Mouse (Mus musculus): ENCODE results near the gene Nol9. TPM values are rescaled to one million over a fixed set of nuclear protein-coding genes. Genes with fewer than 3 reads are reported as not detected.
"Not testable (repeated sequence)": the region's sequence is repeated elsewhere in the genome, so short reads cannot be mapped to it uniquely, and the experiment has no call there.

Nol9 gene
- polyA plus RNA-seq, 1 experiment = 14.3 TPM

GRCm38 (mm10) chr4:152024525-152024924 is 14.6 kb upstream of the Nol9 start:
- H3K27me3 ChIP-seq (ENCODE audit: control insufficient read depth, insufficient read depth, low read length) = no peaks in the 10 kb centered on the region
- no peak for TF ChIP-seq CTCF (IDR thresholded peaks at IDR 0.05; ENCODE audit: extremely low read depth, insufficient read length, insufficient replicate concordance, low read depth, low read length)
- no peak for TF ChIP-seq POLR2A (IDR thresholded peaks at IDR 0.05; ENCODE audit: low read depth, low read length)
- WGBS = 86% methylated on average over 11 of the region's 11 CpGs
- H3K36me3 ChIP-seq (ENCODE audit: control insufficient read depth, insufficient read depth, low read length) = peaks cover 20% of the 10 kb centered on the region
- no peak overlapping the region for H3K27ac ChIP-seq (ENCODE audit: insufficient read depth, low read depth, low read length)
- no peak overlapping the region for H3K4me3 ChIP-seq (ENCODE audit: low read depth, low read length)
- peaks cover 20% of the 10 kb centered on the region for H3K4me1 ChIP-seq (ENCODE audit: control insufficient read depth, insufficient read depth, insufficient read length, low read length)

GRCm38 (mm10) chr4:152026751-152027508 is 12.2 kb upstream of the Nol9 start:
- Histone ChIP-seq H3K27ac (ENCODE audit: insufficient read depth, low read depth, low read length) (peak overlapping the region; percentile 31; the same call in 1 of the 2 replicates), H3K27me3 (ENCODE audit: control insufficient read depth, insufficient read depth, low read length) (no peaks in the 10 kb centered on the region), H3K36me3 (ENCODE audit: control insufficient read depth, insufficient read depth, low read length) (peaks cover 2% of the 10 kb centered on the region; the same call in 1 of the 2 replicates), H3K4me1 (ENCODE audit: control insufficient read depth, insufficient read depth, insufficient read length, low read length) (peaks cover 20% of the 10 kb centered on the region), H3K4me3 (ENCODE audit: low read depth, low read length) (peak overlapping the region; percentile 89)
- no peak for TF ChIP-seq POLR2A (IDR thresholded peaks at IDR 0.05; ENCODE audit: low read depth, low read length)
- no peak for TF ChIP-seq CTCF (IDR thresholded peaks at IDR 0.05; ENCODE audit: extremely low read depth, insufficient read length, insufficient replicate concordance, low read depth, low read length)
- WGBS = 1% methylated on average over 41 of the region's 41 CpGs

- Histone ChIP-seq H3K36me3 (ENCODE audit: control insufficient read depth, insufficient read depth, low read length) (no peaks in the 10 kb centered on the region; the same call in 1 of the 2 replicates), H3K4me1 (ENCODE audit: control insufficient read depth, insufficient read depth, insufficient read length, low read length) (peaks cover 25% of the 10 kb centered on the region), H3K27me3 (ENCODE audit: control insufficient read depth, insufficient read depth, low read length) (no peaks in the 10 kb centered on the region), H3K27ac (ENCODE audit: insufficient read depth, low read depth, low read length) (peak within 1 kb of the TSS; percentile 31; the same call in 1 of the 2 replicates), H3K4me3 (ENCODE audit: low read depth, low read length) (peak within 1 kb of the TSS; percentile 89)
- TF ChIP-seq CTCF (IDR thresholded peaks at IDR 0.05; ENCODE audit: extremely low read depth, insufficient read length, insufficient replicate concordance, low read depth, low read length) = no peak
- peak; percentile 81 for TF ChIP-seq POLR2A (IDR thresholded peaks at IDR 0.05; ENCODE audit: low read depth, low read length)
- under 1% methylated on average over 34 of the region's 35 CpGs for WGBS
Measured at GRCm38 (mm10) chr4:152027524-152027923, 11.6 kb upstream of the Nol9 start, which contains the start of gene Zbtb48. TSS of gene Zbtb48 (minus strand) at chr4:152027671.

DNA sequence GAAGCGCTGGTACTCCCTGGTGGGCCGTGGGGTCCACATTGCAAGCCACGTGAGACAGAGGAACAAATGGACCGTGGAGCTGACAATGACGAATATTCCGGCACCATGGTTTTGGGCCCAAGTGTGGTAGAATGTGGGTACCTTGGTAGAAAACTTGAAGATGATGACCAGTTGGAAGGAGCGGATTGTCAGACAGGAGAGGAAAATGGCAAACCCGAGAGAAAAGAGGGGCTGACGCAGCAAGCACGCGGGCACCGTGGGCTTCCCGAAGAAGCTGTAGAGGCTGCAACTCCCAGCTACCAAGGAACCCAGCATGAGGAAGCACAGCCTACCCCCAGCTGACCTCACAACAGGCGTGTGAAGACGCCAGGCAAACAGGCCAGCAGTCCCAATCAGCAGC is 10.7 kb upstream of the Nol9 start:
- 67% methylated on average over 15 of the region's 15 CpGs for WGBS

GRCm38 (mm10) chr4:152029087-152029486 is 10.0 kb upstream of the Nol9 start:
- WGBS = 36% methylated on average over 5 of the region's 5 CpGs
- H3K27ac ChIP-seq (ENCODE audit: insufficient read depth, low read depth, low read length) = no peak overlapping the region
- no peaks in the 10 kb centered on the region for H3K27me3 ChIP-seq (ENCODE audit: control insufficient read depth, insufficient read depth, low read length)
- TF ChIP-seq CTCF (IDR thresholded peaks at IDR 0.05; ENCODE audit: extremely low read depth, insufficient read length, insufficient replicate concordance, low read depth, low read length) (peak; percentile 18; the same call in 1 of the 2 replicates), POLR2A (IDR thresholded peaks at IDR 0.05; ENCODE audit: low read depth, low read length) (no peak)
- no peaks in the 10 kb centered on the region; the same call in 1 of the 2 replicates for H3K36me3 ChIP-seq (ENCODE audit: control insufficient read depth, insufficient read depth, low read length)
- peaks cover 26% of the 10 kb centered on the region for H3K4me1 ChIP-seq (ENCODE audit: control insufficient read depth, insufficient read depth, insufficient read length, low read length)
- no peak overlapping the region for H3K4me3 ChIP-seq (ENCODE audit: low read depth, low read length)

More for the DNA sequence above, 10.7 kb upstream of the Nol9 start:
- no peak overlapping the region for H3K4me3 ChIP-seq (ENCODE audit: low read depth, low read length)
- no peaks in the 10 kb centered on the region for H3K27me3 ChIP-seq (ENCODE audit: control insufficient read depth, insufficient read depth, low read length)
- no peaks in the 10 kb centered on the region; the same call in 1 of the 2 replicates for H3K36me3 ChIP-seq (ENCODE audit: control insufficient read depth, insufficient read depth, low read length)
- no peak for TF ChIP-seq CTCF (IDR thresholded peaks at IDR 0.05; ENCODE audit: extremely low read depth, insufficient read length, insufficient replicate concordance, low read depth, low read length)
- no peak for TF ChIP-seq POLR2A (IDR thresholded peaks at IDR 0.05; ENCODE audit: low read depth, low read length)
- no peak overlapping the region for H3K27ac ChIP-seq (ENCODE audit: insufficient read depth, low read depth, low read length)
- peaks cover 26% of the 10 kb centered on the region for H3K4me1 ChIP-seq (ENCODE audit: control insufficient read depth, insufficient read depth, insufficient read length, low read length)

DNA sequence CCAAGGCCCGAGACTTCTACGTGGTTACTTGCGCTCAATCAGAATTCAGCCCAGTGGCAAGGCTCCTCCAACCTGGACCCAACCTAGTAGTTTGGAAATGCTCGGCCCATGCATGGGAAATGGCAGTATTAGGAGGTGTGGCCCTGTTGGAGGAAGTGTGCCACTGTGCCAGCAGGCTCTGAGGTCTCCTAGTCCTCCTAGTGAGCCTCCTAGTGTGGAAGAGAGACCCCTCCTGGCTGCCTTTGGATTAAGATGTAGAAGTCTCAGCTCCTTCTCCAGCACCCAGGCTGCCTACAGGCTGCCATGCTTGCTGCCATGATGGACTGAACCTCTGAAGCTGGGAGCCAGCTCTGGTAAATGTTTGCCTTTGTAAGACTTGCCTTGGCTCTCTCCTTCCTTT is 9.1 kb upstream of the Nol9 start:
- Histone ChIP-seq H3K36me3 (ENCODE audit: control insufficient read depth, insufficient read depth, low read length) (no peaks in the 10 kb centered on the region; the same call in 1 of the 2 replicates), H3K27ac (ENCODE audit: insufficient read depth, low read depth, low read length) (no peak overlapping the region), H3K27me3 (ENCODE audit: control insufficient read depth, insufficient read depth, low read length) (no peaks in the 10 kb centered on the region), H3K4me3 (ENCODE audit: low read depth, low read length) (no peak overlapping the region), H3K4me1 (ENCODE audit: control insufficient read depth, insufficient read depth, insufficient read length, low read length) (peaks cover 26% of the 10 kb centered on the region)
- WGBS = 72% methylated on average over 4 of the region's 4 CpGs
- TF ChIP-seq POLR2A (IDR thresholded peaks at IDR 0.05; ENCODE audit: low read depth, low read length) (no peak), CTCF (IDR thresholded peaks at IDR 0.05; ENCODE audit: extremely low read depth, insufficient read length, insufficient replicate concordance, low read depth, low read length) (no peak)

DNA sequence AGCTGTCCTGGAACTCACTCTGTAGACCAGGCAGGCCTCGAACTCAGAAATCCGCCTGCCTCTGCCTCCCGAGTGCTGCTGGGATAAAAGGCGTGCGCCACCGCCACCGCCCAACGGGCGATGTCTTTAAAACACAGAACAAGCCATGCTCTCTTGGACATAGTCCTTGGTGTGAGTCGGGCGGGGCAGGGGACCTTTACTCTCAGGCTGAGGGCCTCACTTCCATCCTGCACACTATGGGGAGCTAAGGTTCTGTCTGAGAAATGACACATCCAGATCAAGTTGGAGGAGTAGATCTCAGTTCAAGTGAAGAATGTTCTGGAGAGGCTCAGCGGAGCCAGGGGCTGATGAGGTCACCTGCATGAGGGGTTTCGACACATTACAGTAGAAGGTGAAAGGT is 6.2 kb upstream of the Nol9 start:
- H3K4me3 ChIP-seq (ENCODE audit: low read depth, low read length) = no peak overlapping the region
- peaks cover 11% of the 10 kb centered on the region for H3K4me1 ChIP-seq (ENCODE audit: control insufficient read depth, insufficient read depth, insufficient read length, low read length)
- no peaks in the 10 kb centered on the region for H3K36me3 ChIP-seq (ENCODE audit: control insufficient read depth, insufficient read depth, low read length)
- TF ChIP-seq CTCF (IDR thresholded peaks at IDR 0.05; ENCODE audit: extremely low read depth, insufficient read length, insufficient replicate concordance, low read depth, low read length) (no peak), POLR2A (IDR thresholded peaks at IDR 0.05; ENCODE audit: low read depth, low read length) (no peak)
- H3K27ac ChIP-seq (ENCODE audit: insufficient read depth, low read depth, low read length) = no peak overlapping the region
- no peaks in the 10 kb centered on the region for H3K27me3 ChIP-seq (ENCODE audit: control insufficient read depth, insufficient read depth, low read length)
- 64% methylated on average over 13 of the region's 13 CpGs for WGBS

DNA sequence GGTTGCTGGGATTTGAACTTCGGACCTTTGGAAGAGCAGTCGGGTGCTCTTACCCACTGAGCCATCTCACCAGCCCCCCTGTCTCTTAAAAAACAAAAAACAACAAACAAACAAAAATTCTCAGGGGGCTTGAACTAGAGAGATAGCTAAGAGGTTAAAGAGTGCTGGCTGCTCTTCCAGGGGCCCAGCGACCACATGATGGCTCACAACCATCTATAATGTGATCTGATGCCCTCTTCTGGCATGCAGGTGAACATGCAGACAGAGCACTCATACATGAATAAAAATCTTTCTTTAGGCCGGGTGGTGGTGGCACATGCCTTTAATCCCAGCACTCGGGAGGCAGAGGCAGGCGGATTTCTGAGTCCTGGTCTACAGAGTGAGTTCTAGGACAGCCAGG is 2.7 kb upstream of the Nol9 start:
- H3K4me3 ChIP-seq (ENCODE audit: low read depth, low read length); H3K27me3 ChIP-seq (ENCODE audit: control insufficient read depth, insufficient read depth, low read length); H3K4me1 ChIP-seq (ENCODE audit: control insufficient read depth, insufficient read depth, insufficient read length, low read length); H3K27ac ChIP-seq (ENCODE audit: insufficient read depth, low read depth, low read length); H3K36me3 ChIP-seq (ENCODE audit: control insufficient read depth, insufficient read depth, low read length): not testable (repeated sequence)
- WGBS = 92% methylated on average over 6 of the region's 6 CpGs

Measured in small intestine, adult 2 months (tissue).